Mouse (Mus musculus) mouse trophoblast stem cell (cell line): ENCODE results near the gene Rhcg.

Experiments
- in situ Hi-C, 2 experiments: fragments of 300-500 bp; cut with MseI, MboI; formaldehyde crosslinking; loops; 2 replicates in 1 of 2; 3 replicates in 1 of 2; pipeline ENCODE4 v1.15.1; 2025

The Rhcg gene

GRCm38 (mm10) chr7:79555368-79556034, 62.0 kb downstream of the Rhcg start:
- in situ Hi-C loops = no loop called here

- in situ Hi-C loops = no loop called here
These were observed 64.8 kb downstream of the Rhcg start for GRCm38 (mm10) chr7:79552702-79553101.

DNA sequence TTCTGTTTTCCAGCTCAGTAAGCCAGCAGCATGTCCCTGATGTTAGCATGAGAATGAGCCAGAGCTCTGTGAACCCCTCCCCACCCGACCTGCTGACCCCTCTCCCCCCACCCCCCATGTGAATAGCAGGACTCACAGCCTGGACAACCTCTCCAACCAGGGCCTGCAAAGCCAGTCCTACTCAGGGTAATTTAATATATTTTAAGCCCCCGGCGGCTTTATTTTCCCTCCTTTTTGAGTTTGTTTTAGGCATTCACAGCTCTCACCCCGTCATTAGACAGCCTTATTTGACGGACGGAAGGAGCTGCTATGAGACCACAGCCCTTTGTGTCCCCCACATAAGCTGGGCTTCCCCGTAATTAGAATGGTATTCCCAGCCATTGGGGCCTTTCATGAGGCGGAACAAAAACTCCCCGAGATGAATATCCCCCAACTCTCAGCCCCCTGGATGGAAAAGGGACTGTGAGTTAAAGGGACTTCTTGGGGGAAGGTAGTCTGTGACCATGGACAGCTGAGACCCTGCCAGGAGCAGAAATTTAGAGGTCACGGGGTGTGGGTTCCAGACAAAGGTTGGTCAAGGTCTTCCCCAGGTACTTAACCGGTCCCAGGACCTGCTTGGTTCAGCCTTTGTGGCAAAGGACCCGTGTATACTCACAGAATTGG, 68.4 kb downstream of the Rhcg start:
- in situ Hi-C loops = loop anchor here in 1 of 2 experiments (10.0 kb wide), 1 partner anchor 54 kb away; no protein-coding TSS in a partner anchor

DNA sequence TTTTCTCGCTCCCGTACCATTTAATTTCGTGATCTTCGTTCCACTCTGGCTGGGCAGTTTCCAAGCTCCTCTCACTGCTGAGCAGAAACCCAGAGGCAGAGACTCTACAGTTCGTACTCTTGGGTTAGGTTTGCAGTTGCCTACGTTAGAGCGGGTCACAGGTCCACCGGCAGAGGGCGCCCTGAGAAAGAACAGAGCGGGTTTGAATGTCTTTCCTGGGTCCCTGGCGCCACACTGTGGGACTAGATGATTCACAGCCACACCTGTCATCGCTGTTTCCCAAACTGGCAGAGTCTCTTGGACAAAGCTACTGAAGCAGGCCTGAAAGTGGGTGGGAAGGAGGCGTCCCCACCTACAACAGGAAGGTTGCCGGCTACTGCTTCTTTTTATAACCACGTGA, 70.4 kb downstream of the Rhcg start:
- in situ Hi-C loops = loop anchor here in 1 of 2 experiments (10.0 kb wide), 1 partner anchor 52 kb away; no protein-coding TSS in a partner anchor

DNA sequence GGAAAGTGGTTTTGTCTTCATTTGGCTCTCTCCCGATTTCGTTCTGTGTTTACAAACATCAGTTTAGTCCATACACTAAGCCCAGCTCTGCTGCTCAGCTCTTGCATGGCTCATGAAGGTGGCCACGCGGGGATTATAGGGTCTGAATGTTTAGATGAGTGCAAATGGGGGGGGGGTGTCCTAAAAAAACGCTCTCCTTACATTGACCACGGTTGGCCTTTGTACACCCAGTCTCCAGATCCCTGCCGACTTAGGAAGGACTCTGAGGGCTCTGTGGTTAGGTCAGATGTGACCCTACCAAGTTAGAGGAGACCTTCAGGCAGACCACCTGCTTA, 72.4 kb downstream of the Rhcg start:
- in situ Hi-C loops = loop anchor here in 1 of 2 experiments (10.0 kb wide), 1 partner anchor 50 kb away; no protein-coding TSS in a partner anchor

- in situ Hi-C loops = loop anchor here in 1 of 2 experiments (10.0 kb wide), 1 partner anchor 50 kb away; no protein-coding TSS in a partner anchor
These were observed 73.0 kb downstream of the Rhcg start for GRCm38 (mm10) chr7:79544281-79545065.
